Mouse (Mus musculus): ENCODE data around the gene Prl7d1. TPM values are rescaled to one million over a fixed set of nuclear protein-coding genes. Genes with fewer than 3 reads are reported as not detected.

The Prl7d1 gene
- total RNA-seq (2023), result not detected

GRCm38 (mm10) chr13:27716636-27717035 lies at the start of gene Prl7d1:
TSS of gene Prl7d1 (minus strand) at chr13:27716736.

GRCm38 (mm10) chr13:27667936-27668335 lies 48.6 kb downstream of the Prl7d1 start, which contains the start of gene Prl7a2:
TSS of gene Prl7a2 (minus strand) at chr13:27668036.

Other genes with a start within 250 kb of the Prl7d1 start
- gene Prl8a8, start 203.5 kb downstream of the Prl7d1 start, total RNA-seq (2023), result not detected
- gene Prl8a9, start 152.1 kb downstream of the Prl7d1 start, total RNA-seq (2023), result not detected
- not detected for gene Prl8a1, start 134.6 kb downstream of the Prl7d1 start, total RNA-seq (2023)
- not detected for gene Prl7b1, start 106.2 kb downstream of the Prl7d1 start, total RNA-seq (2023)
- gene Prl7a1, start 74.2 kb downstream of the Prl7d1 start, total RNA-seq (2023), result not detected
- not detected for gene Prl7a2, start 48.7 kb downstream of the Prl7d1 start, total RNA-seq (2023)
- gene Prl7c1, start 64.1 kb upstream of the Prl7d1 start, total RNA-seq (2023), result not detected
- gene Prl2a1, start 84.9 kb upstream of the Prl7d1 start, total RNA-seq (2023), result not detected
- gene Prl2c1, start 132.6 kb upstream of the Prl7d1 start, total RNA-seq (2023), result not detected